Mouse (Mus musculus) right cerebral cortex, adult 2 months (tissue): ENCODE data around the gene Ahnak.

ENCODE experiments used
- DNase-seq, 2 experiments: peaks; one replicate each; pipeline ENCODE4 v3.0.0; 2021 to 2022; ENCODE audit warnings: low spot score in 2 of 2

Gene Ahnak

DNA sequence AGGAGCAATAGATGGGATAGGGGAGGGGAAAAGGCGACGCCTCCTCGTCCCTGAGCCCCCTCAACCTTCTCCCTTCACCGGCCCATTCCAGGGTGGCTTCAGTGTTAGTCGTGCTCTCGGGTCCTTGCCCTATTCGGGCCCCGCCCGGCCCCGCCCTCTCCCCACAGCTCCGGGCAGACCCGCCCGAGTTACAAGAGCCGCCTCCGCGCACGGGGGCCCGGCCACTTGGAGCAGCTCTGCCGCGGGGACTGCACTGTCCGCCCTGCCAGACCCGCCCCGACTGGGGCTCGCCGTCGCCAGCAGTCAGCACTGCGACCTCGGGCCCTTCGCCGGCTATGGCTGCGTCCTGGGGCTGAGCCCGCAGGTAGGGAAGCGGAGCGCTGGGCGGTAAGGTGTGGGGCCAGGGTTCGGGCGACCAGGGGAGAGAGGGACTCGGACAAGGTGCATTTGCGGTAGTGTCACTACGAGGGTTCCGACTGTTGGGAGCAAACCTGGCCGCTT is at the start of gene Ahnak:
Gene Ahnak, plus strand, starts transcription at position 219 of the 501 bp plus-strand sequence.
- DNase-seq = no peak

DNA sequence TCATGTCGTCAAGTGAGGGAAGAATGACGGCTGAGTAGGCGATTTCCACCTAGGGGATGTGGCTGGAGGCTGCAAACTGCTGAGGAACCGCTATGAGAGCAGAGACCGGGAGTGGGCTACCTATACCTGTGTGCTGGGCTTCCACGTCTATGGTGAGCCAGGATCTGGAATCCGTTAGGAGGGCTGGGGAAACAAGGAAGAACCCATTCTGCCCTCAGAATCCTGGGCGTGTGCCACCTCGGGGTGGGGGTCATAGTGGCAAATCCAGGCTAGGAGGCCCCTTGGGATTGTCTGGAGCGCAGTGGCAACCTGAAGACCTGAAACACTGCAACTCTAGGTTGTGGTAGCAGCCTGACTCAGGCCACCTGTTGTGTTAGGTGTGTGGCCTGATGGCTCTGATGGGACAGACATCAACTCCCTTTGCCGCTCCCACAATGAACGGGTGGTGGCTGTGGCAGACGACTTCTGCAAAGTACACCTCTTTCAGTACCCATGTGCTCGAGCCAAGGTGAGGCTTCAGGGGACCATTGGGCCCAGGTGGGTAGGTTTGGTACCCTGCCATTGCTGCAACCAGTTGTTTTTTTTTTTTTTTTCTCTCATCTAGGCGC is 48.5 kb upstream of the Ahnak start:
- no peak for DNase-seq

DNA sequence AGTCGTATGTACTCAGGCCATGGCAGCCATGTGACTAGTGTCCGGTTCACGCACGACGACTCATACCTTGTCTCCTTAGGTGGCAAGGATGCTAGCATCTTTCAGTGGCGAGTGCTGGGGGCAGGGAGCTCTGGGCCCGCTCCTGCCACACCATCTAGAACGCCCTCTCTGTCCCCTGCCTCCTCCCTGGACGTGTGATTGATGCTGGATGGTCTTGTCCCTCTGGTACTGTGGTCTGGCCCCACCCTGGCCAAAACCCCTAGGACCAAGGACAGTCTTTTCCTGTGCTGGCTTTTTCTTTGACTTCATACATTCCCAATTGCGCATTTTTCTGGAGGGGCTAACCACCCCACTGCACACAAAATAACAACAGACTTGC is 48.0 kb upstream of the Ahnak start:
- DNase-seq = no peak

DNA sequence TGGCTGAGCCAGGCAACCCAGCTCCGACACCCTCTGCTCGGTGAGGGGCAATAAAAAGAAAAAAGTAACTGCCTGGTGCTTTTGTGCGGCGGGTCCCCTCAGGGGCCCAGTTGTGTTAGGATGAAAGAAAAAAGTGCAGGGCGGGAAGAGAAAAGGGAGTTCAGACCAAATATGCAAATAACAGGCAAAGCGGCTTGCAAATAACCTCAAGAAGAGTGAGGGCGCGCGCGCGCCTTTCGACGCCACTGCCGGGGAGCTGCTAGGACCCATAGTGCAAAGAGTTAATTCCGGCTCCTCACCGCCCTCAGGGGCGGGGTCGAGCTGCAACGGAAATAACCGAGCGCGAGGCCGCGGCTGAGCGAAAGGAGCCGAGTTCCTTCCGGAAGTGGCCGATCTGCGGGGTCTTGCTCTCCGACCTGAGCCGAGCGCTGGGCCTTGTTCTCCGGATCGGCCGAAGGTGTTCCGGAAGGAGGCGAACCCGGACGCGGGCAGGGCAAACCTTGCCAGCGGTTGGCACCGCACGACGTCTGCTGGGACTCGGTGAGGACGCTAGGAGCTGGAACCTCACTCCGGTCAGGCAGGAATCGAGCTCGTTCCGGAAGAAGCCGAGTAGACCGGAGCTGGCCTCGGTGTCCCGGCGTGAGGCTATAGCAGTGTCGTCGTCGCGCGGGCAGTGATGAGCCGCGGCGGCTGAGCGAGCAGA is 47.4 kb upstream of the Ahnak start, which contains the start of gene Mta2:
Gene Mta2, plus strand, starts transcription at position 361 of the 703 bp plus-strand sequence.
- peak; percentile 93 to 94 for DNase-seq

DNA sequence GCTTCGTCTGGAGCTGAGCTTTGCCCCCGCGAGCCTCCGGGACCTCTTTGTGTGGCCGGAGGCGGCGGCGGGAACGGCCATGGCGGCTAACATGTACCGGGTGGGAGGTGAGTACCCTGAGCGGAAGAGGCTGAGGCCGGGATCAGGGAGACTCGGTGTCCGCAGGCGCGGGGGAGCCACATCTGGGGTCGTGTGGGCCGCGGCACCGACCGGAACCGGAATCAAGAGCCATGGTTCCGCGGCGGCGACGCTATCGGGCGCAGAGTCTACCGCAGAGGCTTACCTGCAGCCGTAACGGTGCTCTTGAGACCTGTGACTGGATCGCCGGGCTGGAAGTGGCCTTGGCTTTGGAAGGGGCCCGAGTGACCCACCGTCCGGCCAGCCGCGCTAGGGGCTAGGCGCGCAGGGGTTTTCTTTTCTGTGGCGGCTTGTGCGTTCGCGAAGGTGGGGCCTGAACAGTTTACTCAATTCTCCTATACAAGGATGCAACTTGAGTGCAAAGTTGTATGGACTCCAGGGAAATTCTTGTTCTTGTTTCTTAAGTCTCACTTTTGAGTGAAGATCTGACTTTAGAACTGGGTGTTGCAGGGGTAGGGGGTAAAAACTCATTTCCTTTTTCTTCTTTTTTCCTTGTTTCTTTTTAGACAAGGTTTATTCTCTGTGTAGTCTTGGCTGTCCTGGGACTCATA is 46.7 kb upstream of the Ahnak start:
- peak; percentile 54 to 59 for DNase-seq

DNA sequence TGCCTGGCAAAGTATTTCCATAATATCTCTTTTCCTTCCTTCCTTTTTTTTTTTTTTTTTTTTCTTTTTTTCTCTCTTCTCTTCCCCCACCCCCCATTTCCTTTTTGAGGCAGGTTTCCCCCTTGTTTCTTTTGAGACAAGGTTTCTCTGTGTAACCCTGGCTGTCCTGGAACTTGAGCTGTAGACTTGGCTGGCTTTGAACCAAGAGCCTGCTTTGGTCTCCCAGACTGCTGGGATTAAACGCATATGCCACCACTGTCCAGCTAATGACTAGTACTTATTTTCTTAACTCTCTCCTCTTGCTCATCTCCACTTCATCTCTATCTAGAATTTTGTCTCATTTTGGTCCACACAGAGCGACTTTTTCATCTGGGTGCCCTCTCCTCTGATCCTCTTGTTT is 46.0 kb upstream of the Ahnak start:
- DNase-seq = no peak

DNA sequence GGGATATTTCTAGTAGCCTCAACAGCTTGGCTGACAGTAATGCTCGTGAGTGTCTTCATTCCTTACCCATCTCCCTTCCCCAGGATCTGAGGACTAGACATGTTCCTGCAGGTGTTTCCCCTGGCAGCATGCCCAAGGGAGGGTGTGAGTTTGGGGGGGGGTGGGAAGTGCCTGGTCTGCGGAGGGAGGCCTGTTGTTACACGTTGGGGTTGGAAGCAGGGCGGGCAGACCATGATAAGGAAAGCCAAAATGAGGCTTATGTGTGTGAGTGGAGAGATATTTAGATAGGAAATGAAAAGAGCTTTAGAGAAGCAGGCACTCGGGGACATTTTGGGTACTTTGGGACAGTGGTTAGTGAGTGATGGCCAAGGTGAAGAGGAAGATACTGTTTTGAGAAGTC is 45.0 kb upstream of the Ahnak start:
- DNase-seq = no peak

DNA sequence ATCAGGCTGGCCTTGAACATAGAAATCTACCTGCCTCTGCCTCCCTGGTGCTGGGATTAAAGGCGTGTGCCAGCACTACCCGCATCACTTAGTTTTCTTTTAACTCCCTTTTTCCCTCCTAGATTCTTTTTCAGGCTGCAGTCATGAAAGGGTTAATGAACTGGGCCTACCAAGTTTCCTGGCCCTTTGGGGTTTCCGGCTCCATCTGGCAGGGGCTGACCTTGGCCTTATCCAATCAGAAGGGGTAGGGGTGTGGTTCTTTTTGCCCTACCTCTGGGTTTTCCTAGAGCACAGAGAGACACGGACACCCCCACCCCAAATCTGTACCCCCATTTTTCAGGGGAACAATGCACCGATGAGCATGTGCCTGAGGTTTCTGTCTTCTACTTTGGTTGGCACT is 44.3 kb upstream of the Ahnak start:
- no peak for DNase-seq

DNA sequence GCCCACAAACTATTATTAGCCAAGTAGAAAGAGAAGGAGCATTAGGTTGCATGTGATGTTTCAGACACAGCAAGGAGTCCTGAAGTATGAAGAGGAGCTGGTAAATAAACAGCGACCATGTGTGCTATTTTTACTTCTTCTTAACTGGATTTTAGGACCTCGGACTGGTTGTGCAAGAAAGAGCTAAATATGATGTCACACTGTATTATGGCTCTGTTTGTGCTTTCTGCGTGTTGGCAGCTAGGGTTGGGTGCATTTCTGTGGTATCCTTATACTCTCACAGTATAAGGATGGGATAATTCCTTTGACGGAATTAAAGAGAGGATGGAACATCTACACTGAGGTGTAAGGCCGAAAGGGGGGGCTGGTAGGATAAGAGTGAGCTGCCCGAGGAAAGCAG is 43.8 kb upstream of the Ahnak start:
- DNase-seq = no peak

DNA sequence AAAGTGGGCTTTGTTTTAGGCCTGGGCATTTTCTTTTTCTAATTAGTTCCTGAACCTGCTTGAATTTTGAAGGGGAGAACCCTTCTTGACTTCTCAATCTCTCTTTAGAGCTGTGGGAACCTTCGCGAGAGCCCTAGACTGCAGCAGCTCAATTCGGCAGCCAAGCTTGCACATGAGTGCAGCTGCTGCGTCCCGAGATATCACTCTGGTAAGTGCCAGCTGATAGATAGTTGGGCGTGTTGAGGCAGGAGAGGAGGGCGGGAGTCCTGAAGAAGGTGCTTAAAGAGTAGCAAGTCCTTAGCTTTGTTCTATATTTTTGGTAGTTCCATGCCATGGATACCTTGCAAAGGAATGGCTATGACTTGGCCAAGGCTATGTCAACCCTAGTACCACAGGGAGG is 42.2 kb upstream of the Ahnak start:
- DNase-seq = no peak

DNA sequence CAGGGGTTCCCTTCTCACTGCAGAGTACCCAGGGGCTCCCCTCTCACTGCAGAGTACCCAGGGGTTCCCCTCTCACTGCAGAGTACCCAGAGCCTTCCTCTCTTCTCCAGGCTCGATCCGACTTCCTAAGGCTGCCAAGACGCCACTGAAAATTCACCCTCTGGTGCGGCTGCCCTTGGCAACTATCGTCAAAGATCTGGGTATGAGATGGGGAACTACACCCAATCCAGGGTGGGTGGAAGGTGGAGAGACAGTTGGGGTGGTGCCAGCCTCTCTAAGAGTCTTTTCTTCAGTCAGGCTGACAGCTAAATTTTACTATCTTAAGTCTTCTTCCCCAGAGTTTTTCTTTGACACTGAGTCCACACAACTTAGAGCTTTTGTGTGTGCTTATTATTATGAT is 38.9 kb upstream of the Ahnak start:
- no peak for DNase-seq

DNA sequence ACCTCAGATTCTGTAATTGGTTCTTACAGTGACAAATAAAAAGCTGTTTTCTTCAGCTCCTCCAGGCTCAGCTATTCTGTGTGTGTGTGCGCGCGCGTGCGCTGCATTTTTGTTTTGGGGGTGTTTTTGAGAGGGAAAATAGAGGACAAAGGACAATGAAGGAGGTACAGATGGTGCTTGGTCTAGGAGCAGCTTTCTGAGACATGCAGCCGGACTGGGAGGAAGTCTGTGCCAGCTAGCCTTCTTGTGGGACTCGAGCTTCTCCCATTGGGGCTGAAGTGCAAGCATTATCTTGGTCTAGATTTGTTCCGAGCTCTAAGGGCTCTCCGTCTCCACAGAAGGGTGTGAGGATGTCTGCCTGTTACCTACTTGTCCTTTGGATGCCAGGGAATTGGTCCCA is 36.8 kb upstream of the Ahnak start:
- DNase-seq = no peak

DNA sequence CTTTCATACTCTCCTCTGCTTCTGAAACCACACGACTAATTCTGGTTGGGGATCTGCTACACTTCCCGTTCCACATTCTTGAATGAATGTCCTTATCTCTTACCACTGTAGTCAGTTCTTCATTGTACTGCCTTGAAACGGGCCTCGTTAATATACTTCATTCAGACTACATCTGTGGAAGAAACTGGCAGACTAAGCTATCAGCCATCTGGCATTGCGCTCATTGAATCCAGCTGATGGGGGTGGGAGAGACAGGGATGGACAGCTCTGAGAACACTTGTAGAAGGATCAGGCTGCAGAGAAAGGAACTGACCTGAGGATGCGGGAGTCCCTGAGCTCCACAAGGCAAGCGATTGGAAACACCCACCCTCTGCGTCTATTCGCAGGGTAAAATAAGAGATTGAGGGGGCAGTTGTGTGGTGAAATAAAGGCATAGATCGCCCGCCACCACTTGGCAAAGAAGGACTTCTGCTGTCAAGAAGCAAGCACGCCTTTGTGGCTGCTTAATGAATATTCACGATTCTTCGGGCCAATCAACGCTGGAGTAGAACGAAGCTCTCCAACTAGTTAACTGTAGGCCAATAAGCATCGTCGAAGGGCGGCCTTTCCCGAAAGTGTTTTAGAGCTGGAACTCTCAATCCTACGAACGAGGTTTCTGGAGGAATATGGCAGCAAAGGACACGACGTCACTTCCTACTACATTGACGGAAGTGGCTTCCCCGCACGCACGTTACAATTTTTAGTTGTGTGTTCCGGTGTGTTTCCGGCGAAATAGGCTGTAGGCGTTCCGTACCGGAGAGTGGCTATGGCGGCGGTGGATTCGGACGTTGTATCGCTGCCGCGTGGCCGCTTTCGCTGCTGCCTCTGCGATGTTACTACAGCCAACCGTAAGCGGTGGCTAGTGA is 35.7 kb upstream of the Ahnak start, which contains the start of gene Tut1:
Gene Tut1, plus strand, starts transcription at position 713 of the 905 bp plus-strand sequence.
- DNase-seq = peak; percentile 97

DNA sequence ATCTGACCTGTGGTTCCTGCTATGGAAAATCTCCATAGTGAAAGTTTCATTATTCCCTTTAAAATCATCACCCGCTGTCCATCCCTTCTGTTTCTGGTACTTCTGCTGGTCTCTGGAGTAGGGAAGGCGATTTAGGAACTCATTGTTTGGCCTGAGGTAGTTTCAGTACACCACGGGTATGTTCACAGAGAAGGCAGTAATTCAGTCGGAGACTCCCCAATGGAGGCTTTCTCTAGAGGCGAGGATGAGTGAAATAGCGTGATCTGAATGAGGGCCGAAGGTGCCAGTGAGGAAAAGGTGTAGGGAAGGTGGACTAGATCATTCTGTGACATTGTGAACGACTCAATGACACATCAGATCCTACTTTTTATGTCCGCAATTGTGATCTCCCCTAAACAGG is 34.9 kb upstream of the Ahnak start:
- no peak for DNase-seq

DNA sequence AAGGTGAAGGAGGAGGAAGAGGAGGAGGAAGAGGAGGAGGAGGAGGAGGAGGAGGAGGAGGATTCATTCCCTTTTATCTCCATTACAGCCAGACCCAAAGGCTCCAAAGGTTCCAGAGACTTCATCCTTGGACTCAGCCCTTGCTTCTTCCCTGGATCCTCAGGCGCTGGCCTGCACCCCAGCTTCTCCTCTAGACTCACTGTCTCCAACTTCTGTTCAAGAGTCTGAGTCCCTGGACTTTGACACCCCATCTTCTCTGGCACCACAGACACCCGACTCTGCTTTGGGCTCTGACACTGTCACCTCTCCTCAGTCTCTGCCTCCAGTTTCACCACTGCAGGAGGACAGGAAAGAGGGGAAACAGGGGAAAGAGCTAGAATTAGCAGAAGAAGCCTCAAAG is 26.8 kb upstream of the Ahnak start:
- no peak for DNase-seq

DNA sequence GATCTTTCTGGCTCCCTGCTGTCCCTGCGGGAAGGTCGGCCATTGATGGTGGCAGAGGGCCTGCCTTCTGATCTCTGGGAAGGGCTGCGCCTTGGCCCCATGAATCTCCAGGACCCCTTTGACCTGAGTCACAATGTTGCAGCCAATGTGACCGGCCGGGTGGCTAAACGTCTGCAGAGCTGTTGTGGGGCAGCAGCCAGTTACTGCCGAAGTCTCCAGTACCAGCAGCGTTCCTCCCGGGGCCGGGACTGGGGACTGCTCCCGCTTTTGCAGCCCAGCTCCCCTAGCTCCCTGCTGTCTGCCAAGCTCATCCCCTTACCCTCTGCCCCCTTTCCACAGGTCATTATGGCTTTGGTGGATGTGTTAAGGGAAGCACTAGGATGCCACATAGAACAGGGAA is 24.0 kb upstream of the Ahnak start:
- no peak for DNase-seq

DNA sequence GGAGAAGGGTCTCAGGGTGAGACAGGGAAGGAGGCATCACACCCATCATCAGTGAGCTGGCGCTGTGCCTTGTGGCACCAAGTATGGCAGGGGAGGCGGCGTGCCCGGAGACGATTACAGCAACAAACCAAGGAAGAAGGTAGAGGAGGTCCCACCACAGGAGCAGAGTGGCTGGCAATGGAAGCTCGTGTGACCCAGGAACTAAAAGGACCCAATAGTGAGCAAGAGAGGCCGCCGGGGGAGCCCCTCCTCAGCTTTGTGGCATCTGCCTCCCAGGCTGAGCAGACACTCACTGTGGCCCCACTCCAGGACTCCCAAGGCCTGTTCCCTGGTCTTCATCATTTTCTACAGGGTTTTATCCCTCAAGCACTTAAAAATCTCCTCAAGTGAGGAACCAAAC is 23.3 kb upstream of the Ahnak start:
- no peak for DNase-seq

DNA sequence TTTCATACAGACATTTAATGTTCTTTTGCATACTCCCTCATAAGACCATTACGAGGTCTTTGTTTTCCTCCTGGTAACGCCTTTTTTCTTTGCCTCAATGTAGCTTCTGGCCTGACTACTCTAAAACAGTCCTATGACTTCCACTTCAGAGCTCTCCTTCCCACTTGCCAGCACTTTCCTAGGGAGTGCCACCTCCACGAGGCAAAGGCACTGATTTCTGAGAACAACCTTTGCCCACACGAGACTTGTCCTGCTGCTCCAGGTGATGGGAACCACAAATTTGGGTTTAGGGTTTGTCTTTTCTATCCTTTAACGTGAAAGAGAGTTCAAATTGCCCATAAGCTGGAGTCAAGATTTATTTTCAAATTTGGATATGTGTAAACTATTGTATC is 22.9 kb upstream of the Ahnak start:
- no peak for DNase-seq

DNA sequence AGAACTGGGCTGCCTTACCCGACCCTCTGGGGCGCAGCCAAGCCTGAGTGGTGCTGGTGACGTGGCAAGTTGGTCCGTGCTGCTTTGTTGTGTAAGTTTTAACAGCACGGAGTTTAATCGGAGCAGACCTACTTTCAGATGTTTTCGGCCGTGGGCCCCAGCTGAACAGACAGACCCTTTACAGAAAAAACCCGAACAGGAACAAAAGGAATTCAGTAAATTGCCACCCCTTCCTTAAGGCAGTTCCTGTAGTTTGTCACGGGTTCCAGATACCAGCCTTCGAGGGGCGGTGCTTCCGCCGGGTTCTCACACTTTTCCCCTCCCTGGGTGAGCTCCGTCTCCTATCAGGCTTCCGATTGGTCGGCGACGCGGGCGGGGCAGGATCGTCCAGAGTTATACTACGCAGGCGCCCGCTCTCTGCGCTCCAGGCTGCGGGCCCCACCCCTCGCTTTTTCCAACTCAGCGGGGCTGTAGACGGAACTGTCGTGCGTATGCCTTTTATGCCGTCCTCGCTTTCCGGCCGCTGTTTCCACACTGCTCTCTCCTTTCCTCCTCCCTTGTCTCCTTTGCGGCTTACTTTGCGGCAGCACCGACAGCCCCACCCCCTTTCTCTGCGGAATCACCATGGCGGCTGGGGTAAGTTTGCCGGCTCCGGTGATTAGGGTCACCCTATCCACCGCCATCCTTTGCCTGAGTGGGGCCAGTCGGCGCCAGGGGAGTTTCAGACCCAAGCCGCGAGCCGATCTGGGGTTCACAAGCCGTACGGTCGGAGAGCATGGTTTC is 22.3 kb upstream of the Ahnak start, which contains the start of gene Eef1g:
Gene Eef1g, plus strand, starts transcription at position 452 of the 783 bp plus-strand sequence.
- DNase-seq = peak; percentile 99

DNA sequence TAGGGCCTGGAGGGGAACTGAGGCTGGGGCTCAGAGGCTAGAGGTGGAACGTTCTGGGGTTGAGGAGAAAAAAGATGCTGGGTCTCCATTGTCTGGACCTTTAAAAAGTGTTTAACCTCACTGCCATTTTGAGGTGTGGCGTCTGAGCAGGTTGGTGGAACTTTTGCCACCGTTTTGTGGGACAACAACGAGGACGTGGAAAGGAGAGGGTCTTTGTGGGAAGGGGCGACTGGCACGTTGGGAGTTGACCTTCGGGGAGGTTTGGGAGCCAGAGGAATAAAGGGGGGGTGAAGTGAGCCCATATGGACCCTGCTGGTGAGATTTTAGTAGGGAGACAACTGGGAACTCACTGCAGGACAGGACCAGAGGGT is 21.7 kb upstream of the Ahnak start:
- no peak for DNase-seq

DNA sequence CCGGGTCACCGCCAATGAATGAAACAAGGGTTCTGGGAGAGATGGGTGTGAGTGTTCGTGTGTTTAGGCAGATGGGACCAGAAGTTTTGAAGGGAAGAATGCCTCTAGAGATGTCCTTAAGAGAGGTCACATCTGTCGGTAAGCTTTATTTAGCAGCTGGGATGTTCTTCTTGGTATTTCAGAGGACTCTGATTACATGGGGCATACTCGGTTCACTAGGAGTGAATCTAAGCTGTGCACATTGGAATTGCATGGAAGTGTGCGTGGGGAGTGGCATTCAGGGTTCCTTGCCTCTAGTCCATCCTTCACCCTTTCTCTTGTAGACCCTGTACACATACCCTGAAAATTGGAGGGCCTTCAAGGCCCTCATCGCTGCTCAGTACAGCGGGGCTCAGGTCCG is 21.2 kb upstream of the Ahnak start:
- no peak for DNase-seq
